Mouse (Mus musculus): Measurements from ENCODE around the gene Kcmf1. TPM values are rescaled to one million over a fixed set of nuclear protein-coding genes. Genes with fewer than 3 reads are reported as not detected.

Kcmf1 gene
- polyA plus RNA-seq, 1 experiment from 2014 or later = 41.6 TPM

DNA sequence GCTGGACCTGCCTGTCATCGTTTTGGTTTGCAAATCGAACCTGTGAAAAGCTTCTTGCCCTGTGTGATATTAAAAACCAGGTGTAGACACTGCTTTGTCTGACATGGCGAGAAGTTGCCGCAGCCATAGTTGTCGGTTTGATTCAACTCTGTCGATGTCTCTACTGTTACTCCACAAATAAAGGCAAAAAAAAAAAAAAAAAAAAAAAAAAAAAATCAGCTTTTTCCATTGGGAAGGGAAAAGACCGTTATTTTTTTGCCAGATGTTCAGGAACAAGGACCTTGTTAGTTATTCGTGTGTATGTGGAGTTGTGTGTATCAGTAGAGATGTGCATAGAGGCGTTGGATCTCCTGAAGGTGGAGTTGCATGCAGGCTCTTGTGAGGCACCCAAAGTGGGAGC, 74.0 kb downstream of the Kcmf1 start:
- no peaks in the 10 kb centered on the region for H3K9me3 ChIP-seq (replicated peaks)
- H3K27me3 ChIP-seq (ENCODE audit: low read depth, poor library complexity, severe bottlenecking) = peaks cover 17% of the 10 kb centered on the region
- 48% methylated on average over 9 of the region's 9 CpGs for WGBS
- no peaks in the 10 kb centered on the region for H3K36me3 ChIP-seq
- peak overlapping the region; percentile 76 for H3K27ac ChIP-seq
- peak overlapping the region; percentile 45 for H3K4me3 ChIP-seq
- no peak for DNase-seq (ENCODE audit: low spot score)
- H3K4me1 ChIP-seq = peaks cover 16% of the 10 kb centered on the region

DNA sequence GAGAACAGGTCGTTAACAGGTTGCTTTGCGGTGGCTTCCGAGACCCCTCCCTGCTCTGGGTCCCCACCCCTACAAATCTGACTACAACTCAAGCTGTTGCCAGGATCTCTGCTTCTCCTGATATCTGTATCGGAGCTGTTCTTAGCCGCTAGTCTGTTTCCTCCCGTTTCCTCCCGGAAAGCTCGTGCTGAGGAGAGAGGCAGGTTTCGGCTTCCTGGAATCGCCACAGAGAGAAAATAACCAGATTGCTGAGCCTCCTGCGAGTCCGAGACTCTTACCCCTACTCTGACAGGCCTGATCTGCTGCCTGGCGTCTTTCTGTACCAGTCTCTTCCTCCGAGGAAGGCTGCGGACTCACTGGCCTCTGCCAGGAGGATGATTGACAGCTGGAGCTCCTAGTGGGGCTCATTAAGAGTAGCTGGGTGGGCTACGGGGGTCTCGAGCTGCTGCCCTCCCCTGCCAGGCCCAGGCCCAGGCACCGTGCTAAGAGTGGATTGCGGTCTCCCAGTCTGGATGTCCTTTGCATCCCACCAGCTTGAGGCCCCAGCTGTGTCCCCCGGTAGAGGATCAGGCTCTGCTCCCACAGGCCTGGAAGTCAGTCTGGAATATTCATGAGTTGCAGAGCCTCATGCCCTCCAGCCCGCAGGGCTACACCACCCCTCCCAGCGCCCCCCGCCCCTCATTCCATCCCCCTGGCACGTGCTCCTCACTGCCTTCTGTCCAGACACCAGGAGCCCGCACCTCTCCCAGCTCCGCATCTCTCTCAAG, 74.6 kb downstream of the Kcmf1 start:
- Histone ChIP-seq H3K4me1 (peaks cover 16% of the 10 kb centered on the region), H3K27ac (peak overlapping the region; percentile 76), H3K9me3 (replicated peaks) (no peaks in the 10 kb centered on the region), H3K36me3 (no peaks in the 10 kb centered on the region), H3K27me3 (ENCODE audit: low read depth, poor library complexity, severe bottlenecking) (peaks cover 17% of the 10 kb centered on the region), H3K4me3 (peak overlapping the region; percentile 45)
- 7% methylated on average over 26 of the region's 26 CpGs for WGBS
- peak; percentile 57 for DNase-seq (ENCODE audit: low spot score)

DNA sequence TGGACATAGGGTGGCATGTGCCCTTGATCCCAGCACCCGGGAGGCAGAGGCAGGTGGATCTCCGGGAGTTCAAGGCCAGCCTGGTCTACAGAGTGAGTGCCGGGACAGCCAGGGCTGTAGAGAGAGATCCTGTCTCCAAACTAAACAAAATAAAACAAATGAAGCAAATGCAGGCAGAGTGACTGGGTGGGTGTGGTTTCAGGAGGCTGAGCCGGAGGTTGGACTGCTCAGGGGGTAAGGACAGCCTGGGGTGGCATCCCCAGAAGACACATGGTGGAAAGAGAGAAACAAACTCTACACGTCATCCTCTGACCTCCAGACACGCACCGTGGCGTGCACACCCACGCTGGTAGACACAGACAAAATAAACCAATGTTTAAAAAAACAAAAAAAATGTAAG, 86.3 kb downstream of the Kcmf1 start:
- H3K27ac ChIP-seq = no peak overlapping the region
- 86% methylated on average over 9 of the region's 9 CpGs for WGBS
- DNase-seq (ENCODE audit: low spot score) = no peak
- 0 out of 2 replicates have a peak, but pooled peaks cover 5% of the 10 kb centered on the region for H3K4me1 ChIP-seq
- no peak overlapping the region for H3K4me3 ChIP-seq
- no peaks in the 10 kb centered on the region for H3K27me3 ChIP-seq (ENCODE audit: low read depth, poor library complexity, severe bottlenecking)
- H3K36me3 ChIP-seq = no peaks in the 10 kb centered on the region
- H3K9me3 ChIP-seq (replicated peaks) = no peaks in the 10 kb centered on the region

DNA sequence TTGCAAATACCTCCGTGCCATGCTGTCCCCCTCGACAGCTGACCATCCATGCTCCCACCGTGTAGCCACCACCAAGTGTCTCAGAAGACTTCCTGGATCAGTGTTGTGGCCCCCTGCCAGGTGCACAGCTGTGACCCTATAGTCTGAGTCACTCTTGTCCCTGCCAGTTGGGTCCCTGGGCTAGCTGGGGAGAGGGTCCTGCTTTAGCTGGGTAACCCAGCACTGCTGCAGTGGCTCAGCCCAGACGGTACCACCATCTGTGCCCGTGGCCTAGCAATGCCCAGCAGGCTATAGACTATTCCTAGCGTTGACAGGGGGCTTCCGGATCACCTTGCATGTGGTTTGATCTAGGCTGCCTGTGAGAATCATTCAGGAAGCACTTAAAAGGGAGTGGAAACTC, 89.5 kb downstream of the Kcmf1 start:
- H3K9me3 ChIP-seq (replicated peaks) = no peaks in the 10 kb centered on the region
- no peak overlapping the region; the same call in 1 of the 2 replicates for H3K27ac ChIP-seq
- H3K27me3 ChIP-seq (ENCODE audit: low read depth, poor library complexity, severe bottlenecking) = no peaks in the 10 kb centered on the region
- 82% methylated on average over 7 of the region's 7 CpGs for WGBS
- H3K36me3 ChIP-seq = no peaks in the 10 kb centered on the region
- DNase-seq (ENCODE audit: low spot score) = no peak
- H3K4me1 ChIP-seq = peaks cover 12% of the 10 kb centered on the region
- H3K4me3 ChIP-seq = no peak overlapping the region

GRCm38 (mm10) chr6:72809522-72810149, 90.1 kb downstream of the Kcmf1 start:
- H3K27me3 ChIP-seq (ENCODE audit: low read depth, poor library complexity, severe bottlenecking) = no peaks in the 10 kb centered on the region
- no peak overlapping the region for H3K27ac ChIP-seq
- no peaks in the 10 kb centered on the region for H3K36me3 ChIP-seq
- DNase-seq (ENCODE audit: low spot score) = no peak
- WGBS = 73% methylated on average over 4 of the region's 4 CpGs
- no peak overlapping the region for H3K4me3 ChIP-seq
- no peaks in the 10 kb centered on the region for H3K9me3 ChIP-seq (replicated peaks)
- H3K4me1 ChIP-seq = peaks cover 12% of the 10 kb centered on the region

DNA sequence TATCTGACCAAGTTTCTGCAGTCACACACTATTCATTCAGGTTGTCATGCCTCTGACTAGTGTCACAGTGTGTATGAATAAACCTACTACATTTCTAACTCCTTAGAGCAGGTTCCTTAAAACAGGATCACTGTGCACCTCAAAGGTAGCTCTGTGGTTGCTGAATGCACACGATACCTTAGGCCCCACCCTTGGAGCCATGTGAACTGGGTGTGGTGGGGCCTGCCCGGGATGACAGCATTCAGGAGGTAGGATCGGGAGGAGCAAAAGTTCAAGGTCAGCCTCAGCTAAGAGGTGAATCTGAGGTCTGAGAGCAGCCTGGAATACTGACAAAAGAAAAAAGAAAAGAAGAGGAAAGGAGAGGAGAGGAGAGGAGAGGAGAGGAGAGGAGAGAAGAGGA, 91.4 kb downstream of the Kcmf1 start:
- 73% methylated on average over 3 of the region's 3 CpGs for WGBS
- H3K4me1 ChIP-seq = peaks cover 12% of the 10 kb centered on the region
- H3K9me3 ChIP-seq (replicated peaks) = no peaks in the 10 kb centered on the region
- H3K27ac ChIP-seq = no peak overlapping the region
- DNase-seq (ENCODE audit: low spot score) = no peak
- H3K27me3 ChIP-seq (ENCODE audit: low read depth, poor library complexity, severe bottlenecking) = no peaks in the 10 kb centered on the region
- H3K4me3 ChIP-seq = no peak overlapping the region
- H3K36me3 ChIP-seq = no peaks in the 10 kb centered on the region

DNA sequence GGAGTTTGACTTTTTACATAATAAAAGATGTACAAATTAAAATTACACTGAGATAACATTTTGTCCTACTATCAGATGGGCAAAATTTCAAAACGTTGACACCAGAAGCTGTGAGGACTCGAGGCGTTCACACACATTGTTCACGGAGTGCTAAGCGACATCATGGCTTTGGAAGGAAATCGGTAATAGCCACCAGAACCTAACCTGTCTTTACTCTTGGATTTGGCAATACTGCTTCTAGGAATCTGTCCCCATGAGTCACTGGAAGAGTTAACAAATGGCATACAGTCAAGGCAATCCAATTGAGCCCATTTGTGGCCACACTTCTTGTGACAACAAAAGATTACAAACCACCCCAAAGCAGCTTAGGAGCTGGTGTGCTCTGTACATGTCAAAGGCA, 96.1 kb downstream of the Kcmf1 start:
- no peaks in the 10 kb centered on the region for H3K36me3 ChIP-seq
- H3K27me3 ChIP-seq (ENCODE audit: low read depth, poor library complexity, severe bottlenecking) = no peaks in the 10 kb centered on the region
- no peaks in the 10 kb centered on the region for H3K9me3 ChIP-seq (replicated peaks)
- H3K4me1 ChIP-seq = peaks cover 7% of the 10 kb centered on the region
- H3K27ac ChIP-seq = no peak overlapping the region
- 92% methylated on average over 6 of the region's 6 CpGs for WGBS
- no peak for DNase-seq (ENCODE audit: low spot score)
- H3K4me3 ChIP-seq = no peak overlapping the region

DNA sequence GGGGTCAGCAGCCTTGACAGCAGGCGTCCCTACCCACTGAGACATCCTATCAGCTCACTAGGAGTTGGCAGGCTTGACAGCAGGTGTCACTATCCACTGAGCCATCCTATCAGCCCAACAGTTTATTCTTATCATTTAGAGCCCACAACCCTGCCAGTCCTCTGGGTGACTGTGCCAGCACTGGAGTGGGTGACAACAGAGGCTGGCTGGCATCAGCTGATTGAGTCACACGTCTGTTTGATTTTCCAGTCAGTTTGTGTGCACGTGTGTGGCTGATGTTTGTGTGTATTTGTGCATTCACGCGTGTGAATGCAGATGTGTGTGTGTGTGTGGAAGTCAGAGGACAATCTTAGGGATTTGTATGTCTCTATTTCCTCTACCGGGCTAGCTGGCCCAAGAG, 97.7 kb downstream of the Kcmf1 start:
- no peak overlapping the region for H3K27ac ChIP-seq
- no peak for DNase-seq (ENCODE audit: low spot score)

GRCm38 (mm10) chr6:72800641-72801040, 99.1 kb downstream of the Kcmf1 start:
- Histone ChIP-seq H3K9me3 (replicated peaks) (no peaks in the 10 kb centered on the region), H3K4me1 (peaks cover under 1% of the 10 kb centered on the region; the same call in 1 of the 2 replicates), H3K27me3 (ENCODE audit: low read depth, poor library complexity, severe bottlenecking) (no peaks in the 10 kb centered on the region), H3K4me3 (no peak overlapping the region), H3K36me3 (no peaks in the 10 kb centered on the region), H3K27ac (no peak overlapping the region)
- WGBS = 44% methylated on average over 2 of the region's 2 CpGs
- DNase-seq (ENCODE audit: low spot score) = no peak

More for the DNA sequence above, 97.7 kb downstream of the Kcmf1 start:
- H3K9me3 ChIP-seq (replicated peaks) = no peaks in the 10 kb centered on the region
- no peaks in the 10 kb centered on the region for H3K36me3 ChIP-seq
- H3K27me3 ChIP-seq (ENCODE audit: low read depth, poor library complexity, severe bottlenecking) = no peaks in the 10 kb centered on the region
- H3K4me1 ChIP-seq = peaks cover 7% of the 10 kb centered on the region
- H3K4me3 ChIP-seq = no peak overlapping the region
- 95% methylated on average over 6 of the region's 6 CpGs for WGBS

DNA sequence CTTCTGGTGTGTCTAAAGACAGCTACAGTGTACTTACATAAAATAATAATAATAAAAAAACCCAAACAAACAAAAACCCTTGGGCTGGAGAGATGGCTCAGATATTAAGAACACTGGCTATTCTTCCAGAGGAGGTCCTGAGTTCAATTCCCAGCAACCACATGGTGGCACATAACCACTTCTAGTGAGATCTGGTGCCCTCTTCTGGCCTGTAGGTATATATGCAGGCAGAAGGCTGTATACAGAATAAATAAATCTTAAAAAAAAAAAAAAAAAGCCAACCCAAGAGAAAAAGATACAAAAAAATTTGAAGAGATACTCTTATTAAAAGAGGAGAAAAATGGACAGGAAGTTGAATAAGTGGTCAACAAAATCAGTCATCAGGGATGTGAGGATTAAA, 102.0 kb downstream of the Kcmf1 start:
- H3K4me3 ChIP-seq = no peak overlapping the region
- peaks cover 11% of the 10 kb centered on the region; the same call in 1 of the 2 replicates for H3K4me1 ChIP-seq
- no peaks in the 10 kb centered on the region for H3K27me3 ChIP-seq (ENCODE audit: low read depth, poor library complexity, severe bottlenecking)
- no peak overlapping the region for H3K27ac ChIP-seq
- no peaks in the 10 kb centered on the region for H3K9me3 ChIP-seq (replicated peaks)
- H3K36me3 ChIP-seq = no peaks in the 10 kb centered on the region
- no peak for DNase-seq (ENCODE audit: low spot score)

- no peak overlapping the region for H3K4me3 ChIP-seq
- peaks cover 11% of the 10 kb centered on the region; the same call in 1 of the 2 replicates for H3K4me1 ChIP-seq
- no peaks in the 10 kb centered on the region for H3K36me3 ChIP-seq
- no peak for DNase-seq (ENCODE audit: low spot score)
- 44% methylated on average over 16 of the region's 16 CpGs for WGBS
- H3K27ac ChIP-seq = peak overlapping the region; percentile 42
- no peaks in the 10 kb centered on the region for H3K9me3 ChIP-seq (replicated peaks)
- no peaks in the 10 kb centered on the region for H3K27me3 ChIP-seq (ENCODE audit: low read depth, poor library complexity, severe bottlenecking)
Measured at GRCm38 (mm10) chr6:72795444-72795843, 104.3 kb downstream of the Kcmf1 start.

DNA sequence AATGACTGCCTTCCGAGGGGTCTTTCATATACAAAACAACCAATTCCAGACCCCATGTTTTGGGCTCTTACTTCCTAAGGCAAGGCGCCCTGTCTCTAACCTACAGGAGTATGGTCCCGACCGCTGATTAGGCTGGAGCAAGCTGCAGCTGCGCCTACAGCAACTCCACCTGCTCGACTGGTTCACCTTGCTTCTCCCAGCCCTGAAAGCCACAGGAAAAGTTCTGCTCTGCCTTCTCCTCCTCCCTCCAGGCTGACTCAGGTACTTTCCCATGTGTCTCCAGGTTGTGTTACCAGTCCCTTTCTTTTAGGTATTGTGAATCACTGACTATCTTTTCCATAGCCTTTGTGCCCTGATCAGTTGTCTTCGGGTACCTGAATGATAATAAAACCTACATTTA, 104.9 kb downstream of the Kcmf1 start:
- Histone ChIP-seq H3K9me3 (replicated peaks) (no peaks in the 10 kb centered on the region), H3K27ac (no peak overlapping the region), H3K4me1 (peaks cover 13% of the 10 kb centered on the region; the same call in 1 of the 2 replicates), H3K27me3 (ENCODE audit: low read depth, poor library complexity, severe bottlenecking) (no peaks in the 10 kb centered on the region), H3K36me3 (no peaks in the 10 kb centered on the region), H3K4me3 (no peak overlapping the region)
- no peak for DNase-seq (ENCODE audit: low spot score)
- WGBS = 46% methylated on average over 7 of the region's 7 CpGs

GRCm38 (mm10) chr6:72792641-72793040, 107.1 kb downstream of the Kcmf1 start:
- Histone ChIP-seq H3K4me1 (peaks cover 20% of the 10 kb centered on the region), H3K4me3 (no peak overlapping the region), H3K27ac (no peak overlapping the region), H3K9me3 (replicated peaks) (no peaks in the 10 kb centered on the region), H3K27me3 (ENCODE audit: low read depth, poor library complexity, severe bottlenecking) (no peaks in the 10 kb centered on the region), H3K36me3 (no peaks in the 10 kb centered on the region)
- WGBS = 97% methylated on average over 8 of the region's 8 CpGs
- DNase-seq (ENCODE audit: low spot score) = no peak
